Mouse (Mus musculus) liver, embryonic 14.5 days (tissue): ENCODE results near the gene Trpm2.

Source experiments
- CTCF ChIP-seq: IDR thresholded peaks from 2 replicates; pipeline ENCODE4 v1.5.1; 2016; ENCODE audit warnings: antibody characterized with exemption, low read depth, control low read depth
- EP300 ChIP-seq: IDR thresholded peaks from 2 replicates; pipeline ENCODE4 v1.6.1; 2016; ENCODE audit warnings: antibody characterized with exemption, low read depth

- TF ChIP-seq CTCF (no peak), EP300 (no peak)
Observed at GRCm38 (mm10) chr10:78002316-78002715, 32.0 kb upstream of the Trpm2 start.
